Mouse (Mus musculus) stomach, embryonic 16.5 days (tissue): ENCODE measurements at regions not wholly inside any gene's neighbourhood (a gene's known extent, or its start where the extent isn't known, plus 50 kb on each side); places are given as distances from the start of the nearest gene placed in this dataset.

ENCODE experiments used
- ATAC-seq: fragments of 200-750 bp; cut with Nextera tagmentation; 2 replicates; pipeline ENCODE4 v1.8.0; 2017; ENCODE audit warnings: moderate number of reproducible peaks, moderate TSS enrichment; ENCODE audit not compliant: insufficient read depth, low FRiP score
- H3K27ac ChIP-seq: fragments of 300-500 bp; sonication (generic); 2 replicates; pipeline ENCODE4 v1.5.1; 2014; ENCODE audit warnings: low read length
- H3K27me3 ChIP-seq: fragments of 300-500 bp; sonication (generic); 2 replicates; pipeline ENCODE4 v1.6.1; 2014; ENCODE audit warnings: low read length, control low read depth, mixed read lengths; ENCODE audit not compliant: control insufficient read depth, insufficient read depth
- H3K36me3 ChIP-seq: fragments of 300-500 bp; sonication (generic); 2 replicates; pipeline ENCODE4 v1.6.1; 2014; ENCODE audit warnings: low read length; ENCODE audit not compliant: control insufficient read depth, insufficient read depth
- H3K4me1 ChIP-seq: fragments of 300-500 bp; sonication (generic); 2 replicates; pipeline ENCODE4 v1.6.1; 2014; ENCODE audit warnings: low read length, control low read depth, mixed read lengths; ENCODE audit not compliant: control insufficient read depth, insufficient read depth
- H3K4me2 ChIP-seq: fragments of 300-500 bp; sonication (generic); 2 replicates; pipeline ENCODE4 v1.6.1; 2014; ENCODE audit warnings: low read depth, low read length, mixed read lengths
- H3K4me3 ChIP-seq: fragments of 300-500 bp; sonication (generic); replicated peaks from 2 replicates; pipeline ENCODE4 v1.5.1; 2014; ENCODE audit warnings: mild to moderate bottlenecking, low read length
- H3K9ac ChIP-seq: fragments of 300-500 bp; sonication (generic); 2 replicates; pipeline ENCODE4 v1.6.1; 2014; ENCODE audit warnings: low read length
- H3K9me3 ChIP-seq: fragments of 300-500 bp; sonication (generic); replicated peaks from 2 replicates; pipeline ENCODE4 v1.6.1; 2016; ENCODE audit warnings: low read length, control low read depth; ENCODE audit not compliant: control insufficient read depth
- WGBS: fragments of 180-500 bp; shearing (Covaris S2); extraction: QIAGEN DNeasy Blood & Tissue Kit; methylation state at CpG from one replicate; pipeline ENCODE4 v1.1.7; 2014; 5-methylcytosine and 5-hydroxymethylcytosine counted together

DNA sequence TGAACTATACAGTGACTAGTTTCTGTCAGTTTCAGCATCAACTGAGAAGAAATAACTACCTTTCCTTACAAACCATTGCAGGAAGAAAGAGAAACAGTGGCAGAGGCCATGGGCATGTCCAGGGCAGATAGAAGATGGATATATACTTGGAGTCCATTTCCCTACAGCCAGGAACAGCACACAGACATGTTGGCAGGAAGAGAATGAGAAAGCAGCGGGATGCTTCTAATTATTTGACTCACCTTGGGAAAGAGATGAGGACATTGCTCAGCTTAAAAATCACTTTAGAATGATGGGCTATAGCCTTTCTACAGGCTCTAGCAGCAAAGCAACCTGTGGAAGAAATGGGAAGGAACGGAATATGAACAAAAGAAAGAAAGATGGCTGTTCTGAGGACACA is 947.6 kb upstream of the Gm7489 start:
- H3K4me3 ChIP-seq, result no peak overlapping the region
- WGBS, result 87% methylated on average over 2 of the region's 2 CpGs

DNA sequence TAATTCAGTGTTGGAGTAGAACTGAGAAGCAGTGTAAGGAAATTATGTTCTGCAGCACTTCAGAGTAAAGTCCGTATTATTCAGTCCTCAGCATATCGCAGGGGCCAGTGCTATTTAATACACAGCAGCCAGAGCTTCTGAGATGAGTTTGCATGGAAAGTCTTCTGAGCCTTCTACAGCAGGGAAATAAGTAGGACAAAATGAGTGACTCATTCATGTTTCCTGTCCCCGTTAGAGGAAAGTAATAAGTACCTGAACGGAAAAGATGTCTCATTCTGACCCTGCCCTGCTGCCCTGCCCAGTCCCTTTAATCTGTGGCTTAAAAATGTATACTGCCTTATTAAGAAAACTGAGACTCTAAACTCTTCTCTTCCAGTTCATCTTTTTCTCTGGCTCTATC is 940.1 kb upstream of the Gm7489 start:
- 72% methylated on average over 4 of the region's 4 CpGs for WGBS
- H3K36me3 ChIP-seq, result no peaks in the 10 kb centered on the region
- H3K4me3 ChIP-seq, result no peak overlapping the region
- H3K9ac ChIP-seq, result no peak overlapping the region
- H3K27ac ChIP-seq, result no peak overlapping the region
- ATAC-seq, result no peak
- H3K9me3 ChIP-seq, result no peaks in the 10 kb centered on the region
- H3K4me1 ChIP-seq, result no peaks in the 10 kb centered on the region
- no peaks in the 10 kb centered on the region for H3K27me3 ChIP-seq
- no peak overlapping the region for H3K4me2 ChIP-seq

More for the DNA sequence above, 947.6 kb upstream of the Gm7489 start:
- Histone ChIP-seq H3K27ac (no peak overlapping the region), H3K4me1 (no peaks in the 10 kb centered on the region), H3K27me3 (no peaks in the 10 kb centered on the region), H3K36me3 (no peaks in the 10 kb centered on the region), H3K4me2 (no peak overlapping the region), H3K9ac (no peak overlapping the region), H3K9me3 (0 out of 2 replicates have a peak, but pooled peaks cover 3% of the 10 kb centered on the region)
- no peak for ATAC-seq

DNA sequence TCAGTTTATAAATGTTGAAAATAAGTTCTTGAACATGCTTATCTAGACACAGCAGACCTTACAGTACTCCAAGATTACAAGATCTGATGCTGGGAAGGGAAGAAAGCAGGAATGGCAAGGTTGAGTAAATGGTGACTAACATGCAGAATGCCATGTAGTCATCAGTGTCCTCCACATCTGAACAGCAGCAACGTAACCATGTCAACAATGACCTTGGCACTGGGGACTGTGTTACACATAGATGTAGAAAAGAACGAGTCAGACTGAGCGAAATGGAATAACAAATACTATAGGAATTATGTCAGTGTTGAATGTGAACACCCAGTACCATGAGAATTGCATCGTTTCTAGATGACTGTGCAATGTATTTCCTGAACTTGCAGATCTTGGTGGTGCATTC is 936.5 kb upstream of the Gm7489 start:
- Histone ChIP-seq H3K27me3 (no peaks in the 10 kb centered on the region), H3K4me3 (no peak overlapping the region), H3K4me1 (no peaks in the 10 kb centered on the region), H3K9me3 (no peaks in the 10 kb centered on the region), H3K27ac (no peak overlapping the region), H3K4me2 (no peak overlapping the region), H3K9ac (no peak overlapping the region), H3K36me3 (no peaks in the 10 kb centered on the region)
- WGBS, result 87% methylated on average over 4 of the region's 4 CpGs
- no peak for ATAC-seq

DNA sequence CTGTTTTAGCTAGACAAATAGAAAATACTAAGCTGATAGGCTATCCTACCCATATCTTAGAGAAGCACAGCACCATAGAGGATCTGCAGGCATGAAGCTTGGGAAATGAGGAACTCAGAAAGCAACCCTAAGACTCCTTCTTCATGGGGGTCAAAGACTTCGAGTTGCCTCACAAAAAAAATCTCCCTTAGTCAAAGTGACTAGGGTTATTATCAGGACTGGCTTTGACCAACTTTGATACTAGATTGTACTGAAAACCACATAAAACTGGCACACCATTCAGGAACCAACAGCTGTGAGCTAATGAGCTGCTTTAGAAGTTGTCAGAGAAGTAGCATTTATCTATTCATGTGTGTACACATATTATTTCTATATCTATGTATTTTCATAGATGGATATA is 931.2 kb upstream of the Gm7489 start:
- no peaks in the 10 kb centered on the region for H3K36me3 ChIP-seq
- no peak overlapping the region for H3K9ac ChIP-seq
- H3K27me3 ChIP-seq, result no peaks in the 10 kb centered on the region
- no peaks in the 10 kb centered on the region for H3K4me1 ChIP-seq
- H3K9me3 ChIP-seq, result no peaks in the 10 kb centered on the region
- WGBS, result 65% methylated on average over 1 of the region's 1 CpGs
- ATAC-seq, result no peak
- H3K4me3 ChIP-seq, result no peak overlapping the region
- no peak overlapping the region for H3K4me2 ChIP-seq
- H3K27ac ChIP-seq, result no peak overlapping the region

DNA sequence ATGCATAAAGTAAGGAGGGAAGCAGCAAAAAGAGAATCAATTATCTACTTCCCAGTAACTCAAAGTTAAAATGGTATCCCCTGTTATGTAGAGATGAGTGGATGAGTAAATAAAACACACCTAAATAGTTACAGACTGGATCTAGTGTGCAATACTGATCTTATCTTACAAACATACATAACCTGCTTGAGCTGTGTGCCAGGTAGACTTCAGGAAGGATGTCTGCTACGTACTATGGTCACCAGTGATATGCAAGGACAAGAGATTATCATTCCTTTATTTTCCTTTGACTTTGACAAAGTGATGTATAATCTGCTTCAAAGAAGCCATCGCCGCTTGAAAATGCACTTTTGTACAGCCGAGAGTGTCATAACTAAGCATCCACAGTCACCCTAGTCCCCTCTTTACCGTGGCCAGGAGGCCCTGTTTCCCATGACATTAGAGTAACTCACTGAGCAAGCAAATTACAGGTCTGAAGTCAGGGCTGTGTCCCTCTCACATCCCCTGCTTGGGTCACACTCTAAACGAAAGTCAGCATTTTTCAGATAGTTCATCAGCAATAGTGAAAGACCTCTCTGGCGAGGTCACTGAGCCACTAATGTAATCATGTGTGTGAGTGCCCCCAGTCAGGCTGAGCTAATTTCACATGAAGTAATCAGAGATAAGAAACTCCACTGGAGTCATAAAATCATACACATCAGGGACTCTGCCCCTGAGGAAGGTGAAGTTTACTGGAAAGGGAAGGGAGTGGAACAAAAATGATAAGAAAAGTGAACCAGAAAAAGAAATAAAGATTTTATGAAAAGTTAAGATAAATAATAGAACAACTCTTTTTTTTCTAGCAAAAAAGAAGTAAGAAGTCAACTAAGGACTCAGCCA is 929.8 kb upstream of the Gm7489 start:
- Histone ChIP-seq H3K4me2 (no peak overlapping the region), H3K4me1 (no peaks in the 10 kb centered on the region), H3K9ac (no peak overlapping the region), H3K4me3 (no peak overlapping the region), H3K9me3 (no peaks in the 10 kb centered on the region), H3K36me3 (no peaks in the 10 kb centered on the region), H3K27ac (no peak overlapping the region), H3K27me3 (no peaks in the 10 kb centered on the region)
- WGBS, result 61% methylated on average over 7 of the region's 7 CpGs
- peak; percentile 37; the same call in 1 of the 2 replicates for ATAC-seq

DNA sequence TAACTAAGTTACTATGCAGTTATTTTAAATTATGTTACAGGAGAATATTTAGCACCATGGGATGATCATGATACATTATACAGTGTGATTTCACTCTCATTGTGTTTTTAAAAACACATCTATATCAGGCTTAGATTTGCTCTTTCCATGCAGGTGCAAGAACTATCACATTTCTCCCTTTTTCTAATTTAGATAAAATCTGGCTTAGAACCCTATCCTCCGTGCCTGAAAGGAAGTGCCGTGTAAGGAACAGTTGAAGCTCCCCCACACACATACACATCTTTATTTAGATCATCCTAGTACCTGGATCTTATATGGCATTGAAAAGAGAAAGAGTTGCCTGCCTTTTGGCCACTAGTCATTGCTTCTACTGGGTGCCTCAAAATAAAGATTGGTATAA is 925.0 kb upstream of the Gm7489 start:
- Histone ChIP-seq H3K9me3 (no peaks in the 10 kb centered on the region), H3K27ac (no peak overlapping the region), H3K4me1 (peaks cover 3% of the 10 kb centered on the region; the same call in 1 of the 2 replicates), H3K36me3 (no peaks in the 10 kb centered on the region), H3K4me2 (no peak overlapping the region), H3K9ac (no peak overlapping the region), H3K27me3 (no peaks in the 10 kb centered on the region), H3K4me3 (no peak overlapping the region)
- WGBS, result 83% methylated on average over 2 of the region's 2 CpGs
- no peak for ATAC-seq

DNA sequence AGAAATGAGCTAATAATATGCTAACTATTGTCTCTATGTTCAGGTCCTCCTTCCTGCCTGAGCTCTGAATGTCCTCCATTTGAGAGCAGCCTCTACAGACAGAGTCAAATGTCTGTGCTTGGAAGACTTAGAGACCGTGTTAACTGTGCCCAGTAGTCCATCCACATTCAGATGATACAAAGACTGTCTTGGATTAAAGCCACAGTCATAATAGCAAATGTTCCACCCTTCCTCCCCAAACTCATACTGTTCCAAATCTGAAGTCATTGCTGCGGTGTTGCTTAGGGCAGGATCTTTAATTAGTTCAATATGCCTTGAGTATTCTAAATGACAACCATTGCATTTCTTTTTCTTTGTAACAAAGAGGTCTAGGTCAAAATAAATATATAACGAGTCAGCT is 923.2 kb upstream of the Gm7489 start:
- Histone ChIP-seq H3K9ac (no peak overlapping the region), H3K4me1 (peaks cover 3% of the 10 kb centered on the region; the same call in 1 of the 2 replicates), H3K9me3 (no peaks in the 10 kb centered on the region), H3K4me3 (no peak overlapping the region), H3K27me3 (no peaks in the 10 kb centered on the region), H3K36me3 (no peaks in the 10 kb centered on the region), H3K4me2 (no peak overlapping the region), H3K27ac (no peak overlapping the region)
- 68% methylated on average over 3 of the region's 3 CpGs for WGBS
- ATAC-seq, result no peak

DNA sequence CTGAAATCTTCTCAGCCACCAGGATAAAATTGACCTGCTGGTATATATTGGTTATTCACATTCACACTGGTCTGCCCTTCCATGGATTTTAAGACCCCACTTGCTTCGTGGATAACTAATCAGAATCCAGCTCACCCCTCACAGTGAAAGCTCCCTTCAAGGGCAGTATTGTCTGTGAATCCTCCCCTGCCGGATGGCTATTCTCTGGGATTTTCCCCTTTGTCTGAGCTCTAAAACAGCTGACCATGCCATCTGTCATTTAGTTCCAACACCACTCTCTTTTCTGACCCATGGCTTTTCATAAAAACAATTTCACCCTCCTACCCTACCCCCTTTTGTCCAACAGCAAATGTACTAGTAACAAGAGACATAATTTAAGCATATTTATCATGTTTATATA is 920.8 kb upstream of the Gm7489 start:
- Histone ChIP-seq H3K27ac (no peak overlapping the region), H3K4me3 (no peak overlapping the region), H3K4me1 (peaks cover 13% of the 10 kb centered on the region), H3K4me2 (no peak overlapping the region), H3K9ac (no peak overlapping the region), H3K27me3 (no peaks in the 10 kb centered on the region), H3K36me3 (no peaks in the 10 kb centered on the region), H3K9me3 (no peaks in the 10 kb centered on the region)
- WGBS, result 39% methylated on average over 2 of the region's 2 CpGs
- no peak for ATAC-seq

DNA sequence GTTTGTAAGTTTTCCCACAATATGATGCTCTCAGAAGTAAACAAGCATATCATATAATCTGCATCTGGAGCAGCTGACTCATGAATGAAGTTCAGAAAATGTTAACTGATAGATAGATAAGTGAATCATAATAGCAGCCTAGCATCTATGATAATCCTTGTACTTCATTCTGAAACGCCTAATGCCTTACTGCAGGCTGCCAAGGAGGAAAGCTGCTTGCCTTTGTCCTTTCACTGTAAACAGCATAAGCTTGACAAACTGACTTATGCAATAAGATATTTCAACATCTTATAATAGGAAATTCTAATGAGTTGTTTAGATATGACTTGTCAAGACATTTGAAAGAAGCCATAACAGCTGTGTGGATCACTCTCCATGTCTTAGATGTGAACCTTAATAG is 920.3 kb upstream of the Gm7489 start:
- Histone ChIP-seq H3K4me2 (no peak overlapping the region), H3K27me3 (no peaks in the 10 kb centered on the region), H3K36me3 (no peaks in the 10 kb centered on the region), H3K4me1 (peaks cover 13% of the 10 kb centered on the region), H3K27ac (no peak overlapping the region), H3K9me3 (no peaks in the 10 kb centered on the region), H3K9ac (no peak overlapping the region), H3K4me3 (no peak overlapping the region)
- 52% methylated on average over 1 of the region's 1 CpGs for WGBS
- no peak for ATAC-seq
